Mouse (Mus musculus) kidney, adult 11 months (tissue): Measurements from ENCODE around the gene Glra1.

ENCODE experiments used
- DNase-seq: peaks from one replicate; pipeline ENCODE4 v3.0.0; 2022

Gene Glra1

DNA sequence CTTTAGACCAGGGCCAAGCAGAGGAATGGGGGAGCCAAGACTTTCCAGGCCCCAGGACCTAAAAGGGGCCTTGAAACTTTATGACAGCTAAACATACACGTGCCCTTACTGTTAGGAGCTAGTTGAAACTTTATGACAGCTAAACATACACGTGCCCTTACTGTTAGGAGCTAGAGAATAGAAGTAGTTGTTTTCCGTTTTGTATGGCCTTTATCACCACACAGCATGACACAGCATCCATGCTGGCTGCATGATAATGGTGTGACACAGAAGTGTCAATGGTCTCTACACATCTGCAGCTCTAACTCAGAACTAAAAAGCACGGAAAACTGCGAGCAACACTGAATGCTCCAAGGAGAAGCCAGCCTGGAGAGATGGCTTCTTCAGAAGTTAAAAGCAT is 90.3 kb downstream of the Glra1 start:
- no peak for DNase-seq

DNA sequence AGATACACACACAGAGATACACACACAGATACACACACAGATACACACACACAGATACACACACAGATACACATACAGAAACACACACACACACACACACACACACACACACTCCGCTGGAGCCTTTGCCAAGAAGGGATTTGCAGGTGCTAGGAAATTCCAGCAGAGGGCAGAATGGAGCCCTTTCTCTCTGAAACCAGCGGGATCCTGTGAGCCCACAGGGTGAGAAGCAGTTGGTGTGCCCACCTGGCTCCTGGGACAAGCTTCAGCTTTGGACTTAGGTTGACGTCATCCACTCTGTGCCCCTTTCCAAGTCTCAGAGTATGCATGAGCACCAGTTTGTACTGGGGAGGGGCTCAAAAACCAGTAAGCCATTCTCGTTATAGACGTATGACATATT is 96.6 kb downstream of the Glra1 start:
- no peak for DNase-seq

DNA sequence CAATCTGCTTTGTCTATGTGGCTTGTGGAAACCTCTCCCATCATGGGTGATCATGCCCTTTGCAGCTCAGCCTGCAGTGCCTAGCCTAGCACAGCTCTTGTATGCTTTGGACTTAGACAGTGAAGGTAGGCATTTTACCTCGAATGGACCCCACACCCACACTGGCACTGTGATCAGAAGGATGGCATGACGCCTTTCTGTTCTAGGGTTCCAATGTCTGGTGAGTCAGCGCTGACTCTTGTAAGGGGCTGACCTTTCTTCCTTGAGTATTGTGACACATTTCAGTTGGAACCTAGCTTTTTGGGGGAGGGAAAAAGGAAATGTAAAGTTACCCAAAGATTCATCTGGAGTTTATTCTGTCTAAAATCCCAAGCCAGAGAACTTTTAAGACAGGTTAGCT is 102.5 kb downstream of the Glra1 start:
- no peak for DNase-seq

DNA sequence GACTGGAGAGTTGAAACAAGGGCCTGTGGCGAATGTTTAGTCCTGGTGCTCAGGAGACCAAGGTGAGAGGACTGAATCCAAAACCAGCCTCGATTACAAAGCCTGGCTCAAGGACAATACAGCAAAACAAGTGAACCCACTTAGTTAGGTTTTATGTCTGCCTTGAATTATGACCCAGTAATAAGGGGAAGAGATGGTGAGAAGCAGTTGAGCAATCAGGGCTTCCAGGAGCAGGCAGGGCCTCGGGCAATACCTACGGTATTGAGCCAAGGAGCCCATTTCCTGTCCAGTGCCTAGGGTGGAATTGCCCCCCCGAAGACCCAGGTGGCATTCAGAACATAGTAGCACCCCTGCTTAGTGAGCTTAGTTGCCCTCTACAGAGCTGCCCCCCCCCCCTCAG is 105.1 kb downstream of the Glra1 start:
- no peak for DNase-seq

DNA sequence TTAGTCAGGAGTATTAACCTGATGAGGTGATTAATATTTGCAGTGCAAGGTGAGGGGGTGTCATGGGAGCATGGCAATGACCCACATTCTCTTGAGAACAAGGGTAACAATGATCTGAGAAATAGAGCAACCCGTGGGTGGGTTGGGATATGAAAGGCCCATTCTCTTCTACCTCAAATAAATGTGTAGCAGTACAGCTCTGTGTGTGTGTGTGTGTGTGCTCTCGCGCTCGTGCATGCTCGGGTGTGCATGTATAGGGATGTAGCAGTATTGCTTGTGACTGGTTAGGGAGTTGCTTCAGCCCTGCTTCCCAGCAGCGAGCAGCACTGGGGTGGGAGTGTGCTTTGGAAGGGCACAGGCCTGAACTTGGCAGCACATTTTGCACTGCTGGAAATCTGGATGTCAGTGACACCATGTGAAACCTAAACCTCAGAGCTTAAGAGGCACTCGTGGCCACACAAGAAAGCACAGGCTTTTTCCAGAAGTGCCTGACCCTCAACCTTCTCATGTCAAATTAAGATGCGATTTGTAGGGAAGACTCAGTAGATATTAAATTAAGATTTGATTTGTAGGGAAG is 106.0 kb downstream of the Glra1 start:
- DNase-seq = no peak

DNA sequence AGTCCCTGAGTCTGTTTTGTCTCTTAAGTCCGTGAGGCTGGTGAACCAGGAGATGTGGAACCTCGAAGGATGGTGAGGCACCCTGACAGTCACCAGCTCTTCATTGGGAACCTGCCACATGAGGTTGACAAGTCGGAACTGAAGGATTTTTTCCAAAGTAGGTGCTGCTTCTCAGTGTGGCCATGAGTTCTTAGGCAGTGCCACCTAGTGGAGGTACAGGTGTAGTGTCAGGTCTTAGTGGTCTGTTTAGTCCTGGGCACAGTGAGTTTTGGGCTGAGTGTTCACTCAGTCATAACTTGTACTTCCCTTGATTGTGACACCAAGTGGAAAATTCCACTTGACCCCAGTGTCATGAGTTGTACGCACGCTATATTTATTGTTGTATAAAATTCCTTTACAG is 110.1 kb downstream of the Glra1 start:
- DNase-seq = peak; percentile 36

DNA sequence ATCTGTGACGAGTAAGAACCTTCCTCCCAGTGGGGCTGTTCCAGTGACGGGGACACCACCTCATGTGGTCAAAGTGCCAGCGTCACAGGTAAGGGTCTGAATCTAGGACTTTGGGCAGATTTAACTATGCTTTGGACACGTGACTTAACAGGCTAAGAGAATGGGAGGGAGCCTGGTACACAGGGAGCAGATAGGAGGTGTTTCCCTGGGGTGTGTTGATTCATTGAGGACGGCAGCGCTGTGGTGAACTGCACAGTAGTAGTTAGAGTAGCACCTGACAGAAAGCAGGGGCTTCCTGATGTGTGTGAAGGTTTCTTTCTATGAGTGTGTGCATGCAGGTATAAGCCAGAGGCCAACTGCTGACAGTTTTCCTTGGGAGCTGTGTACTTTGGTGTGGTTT is 111.8 kb downstream of the Glra1 start:
- no peak for DNase-seq

DNA sequence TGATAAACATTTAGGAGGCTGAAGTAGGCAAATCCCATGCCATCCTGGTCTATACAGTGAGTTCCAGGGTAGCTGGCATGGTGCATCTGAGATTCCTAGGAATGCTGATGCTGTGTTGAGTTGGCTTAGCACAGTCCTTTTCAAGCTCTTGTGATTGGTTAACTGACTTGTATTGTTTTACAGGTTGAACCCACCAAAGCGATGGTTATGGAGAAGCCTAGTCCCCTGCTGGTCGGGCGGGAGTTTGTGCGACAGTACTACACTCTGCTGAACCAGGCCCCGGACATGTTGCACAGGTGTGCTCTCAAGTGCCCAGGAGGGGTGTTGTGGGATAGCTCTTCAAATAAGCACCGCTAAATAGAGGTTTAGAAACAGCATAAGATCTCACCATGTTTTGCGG is 122.6 kb downstream of the Glra1 start:
- DNase-seq = no peak

DNA sequence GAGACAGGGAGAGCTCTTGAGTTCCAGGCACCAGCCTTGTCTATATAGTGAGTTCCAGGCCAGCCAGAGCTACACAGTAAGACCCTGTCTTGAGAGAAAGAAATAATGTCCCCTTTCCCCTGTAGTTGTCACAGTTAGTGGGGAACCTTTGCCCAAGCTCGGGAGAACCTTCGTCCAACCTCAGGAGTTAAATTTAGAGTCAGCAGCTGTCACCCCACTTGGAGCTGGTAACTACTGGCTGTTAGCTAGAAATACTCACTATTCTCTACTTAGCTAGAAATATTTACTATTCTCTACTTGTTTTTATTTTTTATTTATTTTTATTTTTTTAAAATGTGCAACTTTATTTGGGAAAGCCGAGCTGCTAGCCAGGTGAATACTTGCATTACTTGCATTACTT is 134.8 kb downstream of the Glra1 start:
- no peak for DNase-seq

DNA sequence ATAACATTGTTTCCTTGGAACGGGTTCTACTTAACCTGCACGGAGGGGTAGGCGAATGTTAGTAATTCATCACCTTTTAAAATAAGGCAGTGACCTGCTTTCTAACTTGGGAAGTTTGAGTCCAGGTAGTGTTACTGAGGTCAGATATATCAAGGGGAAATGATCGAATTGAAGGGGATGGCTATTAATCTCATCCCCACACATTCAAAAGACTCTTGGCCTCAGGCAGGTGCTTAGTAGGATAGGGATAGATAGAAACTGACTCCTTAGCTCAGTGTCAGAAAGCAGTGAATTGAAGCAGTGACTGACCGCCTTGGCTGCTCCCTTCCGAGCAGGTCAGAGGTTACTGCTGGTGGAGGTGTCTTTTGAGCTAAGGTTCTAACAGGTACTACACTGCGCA is 136.5 kb downstream of the Glra1 start:
- DNase-seq = no peak

DNA sequence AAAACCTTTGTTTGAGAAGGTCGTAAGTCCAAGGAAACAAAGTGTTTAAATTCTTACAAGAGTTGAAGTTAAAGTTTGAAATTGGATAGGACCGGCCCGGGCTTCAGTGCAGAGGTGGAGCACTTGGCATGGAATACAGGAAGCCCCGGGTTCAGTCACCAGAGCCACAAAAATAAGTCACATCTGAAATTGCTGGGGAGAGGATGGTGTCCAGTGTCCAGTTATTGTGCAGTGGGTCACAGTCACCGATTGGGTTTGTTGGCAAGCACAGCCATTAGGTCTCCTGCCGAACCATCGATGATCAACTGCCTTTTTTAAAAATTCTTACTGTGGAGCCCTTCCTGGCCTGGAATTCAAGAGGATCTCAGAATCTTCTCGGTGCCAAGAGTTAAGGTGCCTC is 137.2 kb downstream of the Glra1 start:
- peak; percentile 48 for DNase-seq

DNA sequence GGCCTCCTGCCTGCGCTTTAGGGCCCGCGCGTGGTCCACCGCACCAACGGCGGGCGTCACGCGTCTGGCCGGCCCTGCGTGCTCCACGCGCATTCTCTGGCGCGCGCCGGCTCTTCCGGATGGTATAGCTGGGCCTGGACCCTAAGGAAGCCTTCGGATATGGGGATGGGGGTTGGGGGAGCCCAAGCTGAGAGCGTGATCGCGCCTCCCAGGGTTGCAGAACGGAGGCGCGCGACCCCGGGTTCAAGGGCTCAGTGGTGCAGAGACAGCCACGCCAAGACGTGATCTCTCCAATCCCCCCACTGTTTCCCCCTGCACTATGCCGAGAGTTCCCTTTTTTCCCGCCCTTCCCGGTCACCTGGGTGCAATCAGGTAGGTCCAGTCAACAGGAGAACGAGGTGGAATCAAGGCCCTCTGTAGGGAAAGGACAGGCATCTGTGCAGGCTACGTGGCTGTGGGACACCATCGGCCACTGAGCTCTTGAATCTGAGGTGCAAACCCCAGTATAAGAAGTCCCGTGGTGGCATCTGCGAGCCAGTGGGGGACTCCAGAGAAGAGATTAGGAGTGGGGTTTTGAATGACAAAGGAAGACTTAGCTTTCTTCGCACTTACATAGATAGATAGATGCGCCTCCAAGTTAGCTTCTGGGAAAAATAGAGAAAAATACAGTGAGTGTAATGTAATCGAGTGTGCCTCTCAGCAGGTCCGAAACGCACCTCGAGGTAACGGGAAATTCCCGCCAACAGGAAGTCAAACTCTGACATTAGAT is 137.9 kb downstream of the Glra1 start:
- peak; percentile 40 for DNase-seq

DNA sequence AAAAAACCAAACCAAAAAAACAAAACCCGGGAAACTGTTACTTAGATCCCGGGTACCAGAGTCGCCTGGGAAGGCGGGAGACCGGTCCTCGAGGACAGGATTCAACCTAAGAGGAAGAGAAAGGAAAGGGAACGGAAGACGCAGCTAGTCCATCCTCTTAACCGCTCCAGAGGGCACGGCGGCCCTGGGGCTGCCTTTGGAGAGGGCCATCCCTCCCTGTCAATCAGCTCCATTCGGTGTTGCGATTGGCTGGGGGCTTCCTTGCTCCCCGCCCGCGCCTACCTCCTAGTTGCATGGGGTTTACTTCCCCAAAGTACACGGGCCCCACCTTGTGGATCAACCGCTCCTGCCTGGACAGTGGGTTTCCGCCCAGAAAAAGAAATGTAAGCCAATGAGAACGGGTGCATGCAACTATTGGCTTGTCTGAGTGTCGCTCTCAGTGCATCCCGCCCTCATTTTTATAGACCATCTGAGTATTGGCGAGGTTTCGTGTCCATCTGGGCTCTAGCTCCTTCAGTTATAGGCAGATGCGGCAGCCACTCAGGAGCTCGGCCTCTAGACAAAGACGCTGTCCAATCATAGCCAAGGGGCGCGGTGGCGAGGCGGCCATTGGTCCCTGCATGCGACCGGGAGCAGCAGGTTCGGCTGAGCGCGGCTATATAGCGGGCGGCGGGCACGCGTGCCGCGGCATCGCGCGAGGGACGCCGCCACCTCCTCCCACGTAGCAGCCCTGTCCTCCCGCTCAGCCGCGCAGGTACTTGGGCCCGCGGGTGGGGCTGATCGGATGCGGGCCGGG is 138.8 kb downstream of the Glra1 start, which contains the start of gene G3bp1:
Gene G3bp1, plus strand, starts transcription at position 638 of the 796 bp plus-strand sequence.
- peak; percentile 100 for DNase-seq

DNA sequence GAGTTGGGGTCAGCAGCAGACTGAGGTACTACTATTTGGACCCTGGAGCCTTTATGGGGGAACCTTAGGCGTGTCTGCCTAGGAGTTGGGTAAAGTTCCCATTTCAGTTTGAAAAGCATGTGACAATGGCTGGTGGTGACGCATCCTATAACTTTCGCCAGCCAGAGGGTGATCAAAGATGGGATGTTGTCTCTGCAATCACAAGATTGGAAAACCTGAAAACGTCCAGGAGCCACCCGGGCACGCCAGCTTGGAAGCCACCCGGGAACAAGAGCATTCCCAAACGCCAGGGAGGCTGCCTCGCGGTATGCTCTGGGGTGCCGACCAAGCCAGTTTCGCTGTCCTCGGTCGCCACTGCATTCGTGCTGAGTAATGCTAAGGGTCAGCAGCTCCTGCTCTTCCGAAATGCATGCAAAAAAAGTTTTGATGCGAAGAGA is 139.4 kb downstream of the Glra1 start:
- no peak for DNase-seq

DNA sequence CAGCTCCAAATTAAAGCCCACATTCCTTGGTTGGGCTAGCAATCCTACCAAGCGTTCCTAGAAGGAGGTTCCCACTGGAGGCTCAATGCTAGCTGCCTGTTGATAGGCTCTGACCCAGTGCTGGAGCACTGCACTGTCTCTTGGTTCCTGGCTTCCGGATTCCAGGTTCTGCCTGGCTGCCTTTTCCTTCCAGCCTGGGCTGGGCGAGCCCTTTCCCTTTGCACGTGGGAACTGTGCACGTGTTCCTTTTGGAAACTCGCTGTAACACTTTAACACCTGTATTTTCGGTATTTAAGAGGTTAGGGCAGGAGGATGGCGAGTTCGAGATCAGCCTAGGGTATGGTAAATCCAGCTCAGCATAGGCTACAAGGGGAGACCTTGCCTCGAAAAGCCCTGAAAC is 140.0 kb downstream of the Glra1 start:
- peak; percentile 93 for DNase-seq

DNA sequence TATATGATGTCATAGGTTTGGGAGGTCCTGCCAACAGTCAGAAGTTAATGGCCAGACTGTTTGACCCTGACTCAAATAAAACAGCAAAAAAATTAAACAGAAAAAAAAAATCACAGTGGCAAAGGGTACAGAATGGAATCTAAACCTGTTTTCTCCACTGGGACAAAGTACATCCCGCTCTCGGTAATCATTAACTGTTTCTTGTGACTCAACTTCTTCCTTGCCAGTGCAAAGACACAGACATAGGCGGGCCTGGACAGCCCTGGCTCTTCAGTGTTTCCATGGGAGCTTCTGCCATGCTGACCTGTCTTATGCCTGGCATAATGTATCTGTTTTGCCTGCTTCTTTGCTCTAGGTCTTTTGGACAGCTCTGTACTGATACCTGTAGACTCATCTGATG is 142.8 kb downstream of the Glra1 start:
- peak; percentile 72 for DNase-seq

DNA sequence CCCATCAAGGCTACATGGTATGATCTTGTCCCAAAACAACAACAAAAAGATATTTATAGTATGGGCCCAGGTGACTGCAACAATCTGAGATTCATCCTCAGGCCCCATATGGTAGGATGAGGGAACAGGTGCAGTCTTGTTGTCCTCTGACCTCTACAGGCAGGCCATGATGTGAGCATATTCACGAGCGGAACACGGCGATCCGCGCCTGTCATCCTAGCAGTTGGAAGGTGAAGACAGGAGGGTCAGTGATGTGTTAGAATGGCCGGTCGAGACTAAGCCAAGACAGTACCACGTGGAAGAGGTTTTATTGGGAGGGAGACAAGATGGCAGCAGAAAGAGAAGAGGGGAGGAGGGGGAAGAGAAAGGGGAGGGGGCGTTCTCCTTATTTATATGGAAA is 143.3 kb downstream of the Glra1 start:
- peak; percentile 39 for DNase-seq
